Mouse (Mus musculus): ENCODE data around the gene Hmgb2. TPM values are rescaled to one million over a fixed set of nuclear protein-coding genes. Genes with fewer than 3 reads are reported as not detected.
A peak's percentile ranks its signal among the peaks of the same experiment; 100 is the strongest.
"Not testable (repeated sequence)": the region's sequence is repeated elsewhere in the genome, so short reads cannot be mapped to it uniquely, and the experiment has no call there.

The Hmgb2 gene
- polyA plus RNA-seq, 1 experiment = 5.8 TPM

- DNase-seq = no peak
- TF ChIP-seq POLR2A (IDR thresholded peaks at IDR 0.05; ENCODE audit: borderline replicate concordance, extremely low read depth, low read depth, low read length) = no peak
- H3K4me1 ChIP-seq (ENCODE audit: control insufficient read depth, insufficient read depth, low read length) = no peaks in the 10 kb centered on the region; the same call in 1 of the 2 replicates
- WGBS = 93% methylated on average over 4 of the region's 4 CpGs
- H3K4me3 ChIP-seq (replicated peaks; ENCODE audit: extremely low read depth, low read depth, low read length) = no peak overlapping the region
These were observed 4.1 kb upstream of the Hmgb2 start for GRCm38 (mm10) chr8:57507556-57508063.

GRCm38 (mm10) chr8:57508657-57509056 is 3.0 kb upstream of the Hmgb2 start:
- 56% methylated on average over 4 of the region's 4 CpGs for WGBS
- DNase-seq = no peak
- TF ChIP-seq POLR2A (IDR thresholded peaks at IDR 0.05; ENCODE audit: borderline replicate concordance, extremely low read depth, low read depth, low read length) (no peak), CTCF (IDR thresholded peaks at IDR 0.05; ENCODE audit: insufficient read depth, low read length) (no peak)
- H3K4me3 ChIP-seq (replicated peaks; ENCODE audit: extremely low read depth, low read depth, low read length) = no peak overlapping the region
- H3K4me1 ChIP-seq (ENCODE audit: control insufficient read depth, insufficient read depth, low read length) = no peaks in the 10 kb centered on the region; the same call in 1 of the 2 replicates

- 2% methylated on average over 31 of the region's 31 CpGs for WGBS
- DNase-seq = no peak
- H3K4me1 ChIP-seq (ENCODE audit: control insufficient read depth, insufficient read depth, low read length) = no peaks in the 10 kb centered on the region; the same call in 1 of the 2 replicates
- H3K4me3 ChIP-seq (replicated peaks; ENCODE audit: extremely low read depth, low read depth, low read length) = peak overlapping the region; percentile 85
- TF ChIP-seq POLR2A (IDR thresholded peaks at IDR 0.05; ENCODE audit: borderline replicate concordance, extremely low read depth, low read depth, low read length) (no peak), CTCF (IDR thresholded peaks at IDR 0.05; ENCODE audit: insufficient read depth, low read length) (no peak)
These were observed 854 bp upstream of the Hmgb2 start for GRCm38 (mm10) chr8:57510791-57511315.

GRCm38 (mm10) chr8:57512141-57513056 is 692 bp downstream of the Hmgb2 start:
- 4% methylated on average over 78 of the region's 96 CpGs for WGBS
- no peak for TF ChIP-seq CTCF (IDR thresholded peaks at IDR 0.05; ENCODE audit: insufficient read depth, low read length)
- no peak for TF ChIP-seq POLR2A (IDR thresholded peaks at IDR 0.05; ENCODE audit: borderline replicate concordance, extremely low read depth, low read depth, low read length)
- no peaks in the 10 kb centered on the region; the same call in 1 of the 2 replicates for H3K4me1 ChIP-seq (ENCODE audit: control insufficient read depth, insufficient read depth, low read length)
- peak overlapping the region; percentile 84 for H3K4me3 ChIP-seq (replicated peaks; ENCODE audit: extremely low read depth, low read depth, low read length)
- peak; percentile 23 for DNase-seq

DNA sequence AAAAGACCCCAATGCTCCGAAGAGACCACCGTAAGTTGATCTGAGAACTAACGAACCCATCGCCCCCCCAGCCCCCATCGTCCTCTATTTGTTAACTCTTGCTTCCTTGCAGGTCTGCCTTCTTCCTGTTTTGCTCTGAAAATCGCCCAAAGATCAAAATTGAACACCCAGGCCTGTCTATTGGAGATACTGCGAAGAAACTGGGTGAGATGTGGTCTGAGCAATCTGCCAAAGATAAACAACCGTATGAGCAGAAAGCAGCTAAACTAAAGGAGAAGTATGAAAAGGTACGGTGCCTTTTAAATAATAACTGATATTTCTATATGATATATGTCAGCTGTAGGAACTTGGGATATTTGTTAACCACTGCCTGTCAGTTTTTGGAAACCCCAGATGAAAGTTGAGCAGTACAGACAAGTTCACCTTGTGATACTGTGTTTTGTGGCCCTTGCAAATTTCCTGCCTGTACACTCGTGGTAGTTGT is 1.5 kb downstream of the Hmgb2 start:
- H3K4me1 ChIP-seq (ENCODE audit: control insufficient read depth, insufficient read depth, low read length); DNase-seq: not testable (repeated sequence)
- peak overlapping the region; percentile 30 for H3K4me3 ChIP-seq (replicated peaks; ENCODE audit: extremely low read depth, low read depth, low read length)
- 11% methylated on average over 10 of the region's 10 CpGs for WGBS

GRCm38 (mm10) chr8:57516685-57517084 is 5.0 kb downstream of the Hmgb2 start:
- not testable (repeated sequence) for H3K4me3 ChIP-seq (replicated peaks; ENCODE audit: extremely low read depth, low read depth, low read length); DNase-seq; H3K4me1 ChIP-seq (ENCODE audit: control insufficient read depth, insufficient read depth, low read length)
- WGBS = 89% methylated on average over 5 of the region's 5 CpGs

DNA sequence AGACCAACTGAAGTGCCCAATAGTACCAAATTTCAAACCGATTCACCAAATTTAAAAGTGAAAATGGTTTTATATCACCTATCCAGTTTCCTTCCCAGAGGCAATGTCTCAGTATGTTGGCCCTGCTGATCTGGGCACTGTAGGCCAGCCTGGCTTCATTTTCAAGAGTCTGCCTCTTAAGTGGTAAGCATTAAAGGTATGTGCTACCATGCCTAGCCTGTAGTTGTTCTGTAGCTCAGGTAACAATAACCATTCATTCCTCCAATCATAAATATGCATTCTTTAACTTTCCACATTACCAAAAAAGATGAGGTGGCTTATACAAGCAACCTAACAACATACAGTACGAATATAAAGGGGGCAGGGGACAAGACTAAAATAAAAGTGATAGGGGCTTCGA is 6.0 kb downstream of the Hmgb2 start:
- 91% methylated on average over 3 of the region's 3 CpGs for WGBS
- Histone ChIP-seq H3K4me1 (ENCODE audit: control insufficient read depth, insufficient read depth, low read length) (no peaks in the 10 kb centered on the region; the same call in 1 of the 2 replicates), H3K4me3 (replicated peaks; ENCODE audit: extremely low read depth, low read depth, low read length) (no peak overlapping the region)
- DNase-seq = no peak
- TF ChIP-seq CTCF (IDR thresholded peaks at IDR 0.05; ENCODE audit: insufficient read depth, low read length) = no peak
- TF ChIP-seq POLR2A (IDR thresholded peaks at IDR 0.05; ENCODE audit: borderline replicate concordance, extremely low read depth, low read depth, low read length) = no peak

GRCm38 (mm10) chr8:57520186-57520786 is 8.6 kb downstream of the Hmgb2 start:
- TF ChIP-seq POLR2A (IDR thresholded peaks at IDR 0.05; ENCODE audit: borderline replicate concordance, extremely low read depth, low read depth, low read length) (no peak), CTCF (IDR thresholded peaks at IDR 0.05; ENCODE audit: insufficient read depth, low read length) (no peak)

GRCm38 (mm10) chr8:57528036-57528435 is 16.3 kb downstream of the Hmgb2 start:
- whole genome bisulfite sequencing = 92% methylated on average over 1 of the region's 1 CpGs
- no peaks in the 10 kb centered on the region; the same call in 1 of the 2 replicates for H3K4me1 ChIP-seq (ENCODE audit: control insufficient read depth, insufficient read depth, low read length)
- TF ChIP-seq CTCF (IDR thresholded peaks at IDR 0.05; ENCODE audit: insufficient read depth, low read length) (no peak), POLR2A (IDR thresholded peaks at IDR 0.05; ENCODE audit: borderline replicate concordance, extremely low read depth, low read depth, low read length) (no peak)
- DNase-seq = no peak
- no peak overlapping the region for H3K4me3 ChIP-seq (replicated peaks; ENCODE audit: extremely low read depth, low read depth, low read length)

More at GRCm38 (mm10) chr8:57520186-57520786, 8.6 kb downstream of the Hmgb2 start:
- Histone ChIP-seq H3K4me1 (ENCODE audit: control insufficient read depth, insufficient read depth, low read length) (no peaks in the 10 kb centered on the region; the same call in 1 of the 2 replicates), H3K4me3 (replicated peaks; ENCODE audit: extremely low read depth, low read depth, low read length) (no peak overlapping the region)
- no peak for DNase-seq
- 63% methylated on average over 12 of the region's 12 CpGs for WGBS

Data from lung, adult 2 months (tissue).